In the genomic region with DNA sequence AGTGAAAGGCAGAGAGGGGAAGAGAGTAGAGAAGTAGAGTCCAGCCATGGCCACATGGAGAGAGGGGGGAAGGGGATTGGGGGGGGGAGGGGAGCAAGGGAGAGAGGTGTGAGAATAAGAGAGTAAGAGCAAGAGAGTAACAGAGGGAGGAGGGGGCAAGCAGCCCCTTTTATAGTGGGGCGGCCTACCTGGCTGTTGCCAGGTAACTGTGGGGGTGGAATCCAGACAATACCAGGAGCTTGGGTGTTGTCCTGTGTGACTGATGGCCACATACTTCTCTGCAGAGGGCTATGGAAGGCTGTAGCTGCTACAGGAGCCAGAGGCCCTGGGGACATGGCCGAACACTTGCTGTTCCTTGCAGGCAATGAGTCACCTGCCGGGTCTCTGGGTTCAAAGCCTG, we compare ENCODE assay signal across 21 mouse cellular contexts.
"Had no signal": no experiment of that assay in that cellular context is flagged by ENCODE, and none has a peak within 500 bp of the region (broad histone marks: within the 10 kb centered on the region; RNA-seq: fewer than 3 reads in every experiment).

No protein-coding gene starts in this region.

- H3K9ac ChIP-seq: limb, embryonic 13.5 days; liver, embryonic 12.5 days; liver, embryonic 15.5 days; lung, embryonic 15.5 days; midbrain, embryonic 12.5 days; stomach, embryonic 15.5 days had no signal

- H3K27me3 ChIP-seq: limb, embryonic 13.5 days; liver, embryonic 12.5 days; liver, embryonic 15.5 days; lung, embryonic 15.5 days; megakaryocyte, embryonic 14.5 days; midbrain, embryonic 12.5 days; stomach, embryonic 15.5 days had no signal

- DNase-seq: kidney, adult 2 months; kidney, postnatal 25 days; layer of hippocampus, adult 9-11 months; liver; lung, adult 18-20 months; lung, postnatal 10 days; lung, postnatal 36 days; retina, postnatal 1 day; right cerebral cortex, postnatal 25 days; spleen, adult 18-20 months; thymus, postnatal 25 days had no signal

- H3K36me3 ChIP-seq: limb, embryonic 10.5 days; limb, embryonic 13.5 days; liver, embryonic 12.5 days; liver, embryonic 15.5 days; lung, embryonic 15.5 days; midbrain, embryonic 12.5 days; stomach, embryonic 15.5 days had no signal

- H3K9me3 ChIP-seq: limb, embryonic 10.5 days; limb, embryonic 13.5 days; liver, embryonic 12.5 days; liver, embryonic 15.5 days; lung, embryonic 15.5 days; midbrain, embryonic 12.5 days; stomach, embryonic 15.5 days had no signal

- H3K4me1 ChIP-seq: liver, embryonic 12.5 days; liver, embryonic 15.5 days; lung, embryonic 15.5 days; megakaryocyte, embryonic 14.5 days; stomach, embryonic 15.5 days had no signal

- H3K4me2 ChIP-seq: limb, embryonic 13.5 days; liver, embryonic 12.5 days; liver, embryonic 15.5 days; lung, embryonic 15.5 days; midbrain, embryonic 12.5 days; stomach, embryonic 15.5 days had no signal

- H3K27ac ChIP-seq: kidney, postnatal 0 days; layer of hippocampus, adult 2 months; limb, embryonic 10.5 days; limb, embryonic 13.5 days; liver, embryonic 12.5 days; liver, embryonic 15.5 days; lung, embryonic 15.5 days; midbrain, embryonic 12.5 days; stomach, embryonic 15.5 days had no signal

- H3K4me3 ChIP-seq: layer of hippocampus, adult 2 months; limb, embryonic 10.5 days; limb, embryonic 13.5 days; liver, embryonic 12.5 days; liver, embryonic 15.5 days; lung, embryonic 15.5 days; megakaryocyte, embryonic 14.5 days; midbrain, embryonic 12.5 days; stomach, embryonic 15.5 days had no signal

- ATAC-seq: liver, embryonic 12.5 days had no signal
